Mouse (Mus musculus) cerebellum, adult 8-10 months (tissue): ENCODE measurements around the gene Nle1.

Experiments
- DNase-seq: peaks from one replicate; pipeline ENCODE4 v3.0.0; 2022

Gene Nle1

DNA sequence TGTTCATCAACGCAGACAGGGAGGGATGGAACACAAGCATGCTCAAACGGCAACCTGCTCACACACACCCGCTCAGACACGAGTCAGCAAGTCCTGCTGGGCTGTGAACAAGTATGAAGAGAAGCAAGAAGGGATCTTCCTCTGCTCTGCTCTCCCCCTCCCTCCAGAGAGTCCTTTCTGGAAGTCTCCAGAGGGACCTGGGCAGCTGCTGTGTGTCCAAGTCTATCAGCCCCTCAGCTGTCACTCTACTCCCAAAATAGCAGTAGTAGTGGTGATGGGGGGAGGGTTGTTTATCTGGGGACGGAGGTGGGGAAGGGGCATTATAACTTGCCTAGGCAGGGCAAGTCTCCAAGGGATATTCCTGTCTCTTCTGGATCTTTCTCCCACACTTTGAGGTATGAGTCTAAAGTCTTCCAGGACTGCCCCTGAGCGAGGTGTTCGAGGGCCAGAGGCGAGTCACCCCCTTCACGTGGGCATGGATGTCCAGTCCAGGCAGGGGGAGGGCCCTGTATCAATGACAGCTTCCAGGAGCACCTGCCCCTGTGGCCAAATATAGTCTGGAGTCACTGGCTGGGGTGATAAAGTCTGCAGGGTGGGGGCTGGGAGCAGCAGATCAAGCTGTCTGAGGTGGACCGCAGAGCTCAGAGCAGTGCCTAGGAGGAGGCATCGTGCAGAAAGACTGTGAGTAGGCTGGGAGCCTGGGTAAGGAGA is 2.6 kb upstream of the Nle1 start:
- no peak for DNase-seq

DNA sequence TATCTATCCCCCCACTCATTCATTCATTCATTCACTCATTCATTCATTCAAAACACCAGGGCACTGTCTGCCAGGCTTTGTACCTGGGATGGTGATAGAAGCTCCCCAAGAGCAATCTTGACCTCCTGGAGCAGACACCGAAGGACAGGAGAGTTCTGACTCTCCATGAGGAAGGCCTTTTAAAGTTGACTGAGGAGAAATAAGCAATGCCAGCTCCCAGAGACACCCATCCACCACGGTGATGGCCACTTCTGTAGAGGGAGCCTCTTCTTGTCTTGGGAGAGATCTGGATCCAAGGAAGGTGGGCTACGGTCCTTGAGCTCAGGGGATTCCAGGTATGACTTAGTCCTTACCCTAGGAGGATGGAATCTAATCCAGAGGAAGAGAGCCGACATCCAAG is 2.0 kb upstream of the Nle1 start, which contains the start of gene Unc45b:
TSS of gene Unc45b (plus strand) at position 301 of the 400 bp plus-strand sequence.
- DNase-seq = no peak

DNA sequence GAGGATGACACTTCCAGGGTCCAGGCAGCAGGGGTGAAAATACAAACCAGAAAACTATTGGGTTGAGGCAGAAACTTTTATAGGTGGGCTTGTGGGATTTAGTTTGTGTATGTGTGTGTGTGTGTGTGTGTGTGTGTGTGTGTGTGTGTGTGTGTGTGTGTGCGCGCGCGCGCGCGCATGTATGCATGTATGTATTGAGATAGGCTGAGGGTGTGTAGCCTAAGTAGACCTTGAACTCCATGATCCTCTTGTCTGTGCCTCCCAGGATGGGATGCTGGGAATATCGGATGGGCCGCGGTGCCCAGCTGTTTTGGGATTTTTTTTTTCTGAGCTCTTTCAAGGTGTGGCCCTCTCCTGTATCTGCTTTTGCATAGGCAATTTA is 388 bp upstream of the Nle1 start:
- DNase-seq = no peak

DNA sequence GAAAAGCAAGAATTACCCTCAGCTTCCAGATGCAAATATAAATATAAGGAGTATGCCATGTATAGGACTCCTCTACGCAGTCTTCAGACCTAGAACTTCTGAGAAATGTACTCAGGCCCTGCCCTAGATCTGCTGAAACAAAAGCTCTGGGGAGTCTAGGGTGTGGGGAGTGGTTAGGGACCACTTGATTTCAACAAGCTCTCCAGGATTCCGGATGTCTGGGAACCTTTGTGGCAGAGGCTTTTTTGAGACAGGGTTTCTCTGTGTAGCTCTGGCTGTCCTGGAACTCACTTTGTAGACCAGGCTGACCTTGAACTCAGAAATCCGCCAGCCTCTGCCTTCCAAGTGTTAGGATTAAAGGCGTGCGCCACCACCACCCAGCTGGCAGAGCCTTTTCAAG is 2.4 kb downstream of the Nle1 start:
- DNase-seq = no peak

DNA sequence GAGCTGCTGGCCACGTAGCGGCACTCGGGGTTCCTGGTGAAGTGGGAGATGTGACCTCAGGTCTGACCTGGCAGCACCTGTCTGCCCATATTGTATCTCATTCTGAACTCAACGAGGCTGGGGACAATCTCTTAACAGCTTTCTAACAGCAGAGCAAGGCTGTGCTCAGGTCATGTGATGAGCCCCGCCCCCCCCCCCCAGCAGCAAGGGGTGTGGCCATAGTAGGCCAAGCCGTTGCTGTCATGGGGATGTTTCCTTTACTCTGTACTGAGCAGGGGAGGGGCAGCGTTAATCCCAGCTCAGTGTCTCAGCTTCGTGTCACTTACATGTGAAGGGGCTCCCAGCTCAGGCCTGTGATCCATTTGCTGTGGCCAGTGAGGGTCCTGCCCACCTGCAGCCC is 3.3 kb downstream of the Nle1 start:
- no peak for DNase-seq

DNA sequence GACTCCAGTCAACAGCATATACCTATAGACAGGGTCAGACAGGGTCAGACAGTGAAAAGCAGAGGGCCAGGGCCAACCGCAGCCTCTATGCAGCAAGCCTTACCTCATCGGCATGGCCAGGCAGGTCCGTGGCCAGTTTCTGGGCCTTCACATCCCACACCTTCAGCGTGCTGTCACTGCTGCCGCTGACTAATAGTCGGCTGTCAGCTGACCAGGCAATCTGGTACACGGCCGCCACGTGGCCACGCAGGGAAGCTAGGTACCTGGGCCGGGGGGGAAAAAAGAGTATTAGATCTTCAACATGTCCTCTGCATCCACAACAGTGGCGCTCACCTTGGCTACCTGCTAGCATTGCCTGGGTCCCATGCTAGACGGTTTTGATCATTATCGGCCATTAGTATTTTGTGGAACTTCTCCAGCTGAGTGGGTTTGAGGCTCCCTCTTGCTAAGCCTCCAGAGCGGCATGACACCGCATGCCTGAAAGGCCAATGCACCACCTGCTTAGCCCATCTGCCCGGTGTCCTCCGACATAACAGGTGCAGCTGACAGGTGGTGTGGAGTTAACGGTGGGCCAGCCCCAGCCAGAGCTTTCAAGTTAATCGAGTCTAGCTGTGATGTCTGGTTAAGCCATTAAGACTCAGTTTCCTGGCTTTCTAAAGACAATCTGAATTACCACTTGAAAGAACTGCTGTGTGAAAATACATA is 6.5 kb downstream of the Nle1 start:
- peak; percentile 54 for DNase-seq

DNA sequence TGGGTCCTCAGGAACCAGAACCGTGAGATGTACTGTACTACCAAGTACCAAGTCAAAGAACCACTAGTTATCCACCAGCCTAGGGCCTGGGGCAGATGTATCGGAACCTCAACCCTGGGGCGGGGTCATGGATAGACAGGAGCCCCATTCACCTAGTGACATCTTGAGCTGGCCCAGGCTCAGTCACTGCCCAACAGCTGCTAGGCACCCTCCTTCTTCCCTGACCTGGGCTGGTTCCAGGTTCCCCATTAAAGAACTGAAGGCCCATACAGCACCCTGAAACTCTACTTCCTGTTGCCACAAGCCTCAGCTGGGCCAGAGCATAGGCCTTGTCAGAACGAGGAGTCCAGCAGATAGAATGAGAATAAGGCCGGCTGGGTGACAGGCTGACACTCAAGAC is 8.5 kb downstream of the Nle1 start:
- DNase-seq = no peak

DNA sequence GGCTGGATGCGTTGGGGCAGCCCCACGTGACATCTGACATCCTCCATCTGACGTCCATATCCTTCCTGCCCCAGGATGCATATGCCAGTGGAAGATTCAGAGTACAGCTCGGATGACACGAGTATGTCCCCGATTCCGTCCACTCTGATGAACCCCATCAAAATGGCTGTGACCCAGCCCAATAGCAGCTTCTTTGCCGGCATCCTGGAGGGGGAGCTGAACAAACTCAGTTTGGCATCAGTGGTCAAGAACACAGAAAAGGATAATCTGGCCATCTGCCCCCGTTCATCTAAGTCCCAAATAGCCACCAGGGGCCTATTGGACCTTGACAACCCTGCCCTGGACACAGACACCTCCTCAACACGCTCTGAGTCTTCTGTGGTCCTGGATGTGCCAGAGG is 10.7 kb downstream of the Nle1 start:
- DNase-seq = no peak

DNA sequence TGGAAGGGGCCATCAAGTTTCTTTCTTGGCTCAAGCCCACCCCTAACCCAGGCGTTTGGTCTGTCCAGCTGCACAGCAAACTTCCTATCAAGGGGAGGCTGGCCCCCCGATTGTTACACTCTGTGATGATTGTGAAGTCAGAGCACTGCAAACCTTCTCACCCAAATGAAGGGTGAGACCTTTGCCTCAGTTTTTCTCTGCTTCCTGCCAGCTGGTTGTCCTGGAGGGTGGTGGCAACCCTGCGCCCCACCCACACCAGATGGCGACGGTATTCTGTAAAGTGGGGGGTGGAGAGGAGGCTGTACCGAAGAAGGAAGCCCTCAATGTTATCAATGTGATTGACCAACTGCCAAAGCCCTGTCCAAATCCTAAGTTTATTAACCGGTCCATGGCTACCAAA is 16.3 kb downstream of the Nle1 start, which contains the start of gene Fndc8:
TSS of gene Fndc8 (plus strand) at position 189 of the 400 bp plus-strand sequence.
- no peak for DNase-seq

DNA sequence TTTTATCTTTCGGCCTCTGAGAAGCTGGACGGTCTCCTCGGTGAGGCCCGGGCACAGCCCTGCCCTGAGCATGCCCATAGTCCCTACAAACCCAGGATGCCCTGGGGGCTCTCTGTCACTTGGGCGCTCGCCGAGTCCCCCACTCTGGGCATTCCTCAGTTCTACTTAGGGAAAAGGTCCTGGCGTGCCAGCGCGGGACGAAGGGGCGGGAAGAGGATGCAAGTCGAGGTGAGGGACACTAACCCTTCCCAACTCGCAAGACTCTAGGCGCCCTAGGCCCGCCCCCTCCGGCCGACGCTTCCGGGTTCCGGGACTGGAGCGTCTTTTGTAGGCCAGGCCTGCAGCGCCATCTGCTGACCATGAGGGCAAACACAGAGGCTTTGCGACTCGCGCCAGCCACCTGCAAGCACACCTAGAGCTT is 17.9 kb downstream of the Nle1 start, which contains the start of gene Rad51d:
TSS of gene Rad51d (minus strand) at position 273 of the 421 bp plus-strand sequence.
- peak; percentile 94 for DNase-seq

DNA sequence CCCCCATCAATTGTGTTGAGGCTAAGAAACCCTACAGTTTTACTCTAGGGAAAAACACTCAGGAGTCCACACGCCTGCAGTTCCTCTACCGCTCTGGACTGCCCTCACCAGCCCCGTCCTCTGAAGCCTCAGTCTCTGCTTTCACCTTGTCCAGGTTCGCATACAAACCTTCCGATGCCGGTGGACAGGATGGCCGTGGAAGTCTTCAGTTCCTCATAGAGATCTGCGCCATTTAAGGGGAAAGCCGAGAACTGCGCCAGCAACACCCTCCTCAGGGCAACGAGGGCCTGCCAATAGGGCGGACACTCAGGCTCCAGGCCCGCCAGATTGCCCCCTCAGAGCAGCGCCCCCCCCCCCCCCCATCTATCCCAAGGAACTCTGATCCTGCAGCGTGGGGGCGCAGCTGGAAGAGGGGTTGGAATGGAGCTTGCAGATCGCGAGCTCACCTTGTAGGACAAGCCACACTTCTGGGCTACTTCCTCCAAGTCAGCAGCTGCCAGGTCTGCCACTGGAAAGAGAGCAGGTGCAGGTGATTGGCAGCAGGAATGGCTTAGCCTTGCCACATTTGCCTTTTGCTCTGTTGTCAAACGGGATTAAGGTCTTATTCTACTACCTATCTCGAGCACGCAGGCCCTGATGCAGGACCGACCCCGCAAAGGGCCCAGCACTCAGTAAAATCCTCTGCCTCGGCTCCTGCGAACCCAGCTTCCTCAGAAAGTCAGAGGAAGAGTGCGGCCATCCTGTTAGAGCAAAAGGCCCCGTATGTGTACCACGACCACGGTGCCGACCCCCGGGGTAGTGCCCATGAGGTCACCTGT is 18.5 kb downstream of the Nle1 start:
- DNase-seq = peak; percentile 27

DNA sequence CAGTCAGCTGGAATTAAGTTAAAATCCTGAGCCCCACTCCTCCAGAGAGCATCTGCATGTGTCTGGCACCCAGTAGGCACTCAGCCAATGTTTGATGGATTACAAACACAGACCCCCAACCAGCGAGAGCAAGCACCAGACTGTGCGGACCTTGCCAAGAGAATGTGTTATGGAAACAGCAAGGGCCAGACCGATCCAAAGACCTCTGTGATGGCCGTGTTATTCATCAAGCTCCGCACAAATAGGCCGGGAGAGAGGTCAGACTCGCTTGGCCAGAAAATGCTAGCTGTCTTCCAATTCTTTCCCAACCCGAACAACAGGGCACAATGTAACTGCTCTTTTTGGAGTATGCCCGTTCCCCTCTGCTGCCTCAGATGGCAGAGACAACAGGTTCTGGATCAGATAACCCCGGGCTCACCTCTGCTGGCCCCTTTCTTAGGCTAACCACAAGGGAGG is 19.7 kb downstream of the Nle1 start:
- no peak for DNase-seq

DNA sequence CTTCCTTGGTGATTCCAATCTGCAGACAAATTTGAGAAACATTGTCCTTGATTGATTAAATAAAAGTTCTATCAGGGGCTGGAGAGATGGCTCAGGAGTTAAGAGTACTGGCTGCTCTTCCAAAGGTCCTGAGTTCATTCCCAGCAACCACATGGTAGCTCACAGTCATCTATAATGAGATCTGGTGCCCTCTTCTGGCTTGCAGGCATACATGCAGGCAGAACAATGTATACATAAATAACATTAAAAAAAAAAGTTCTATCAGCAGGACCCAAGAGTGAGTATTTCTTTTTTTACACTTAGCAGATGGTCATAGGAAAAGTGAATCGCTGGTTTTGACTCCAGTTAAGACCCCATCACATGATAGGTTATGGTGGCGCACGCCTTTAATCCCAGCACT is 21.7 kb downstream of the Nle1 start:
- no peak for DNase-seq

DNA sequence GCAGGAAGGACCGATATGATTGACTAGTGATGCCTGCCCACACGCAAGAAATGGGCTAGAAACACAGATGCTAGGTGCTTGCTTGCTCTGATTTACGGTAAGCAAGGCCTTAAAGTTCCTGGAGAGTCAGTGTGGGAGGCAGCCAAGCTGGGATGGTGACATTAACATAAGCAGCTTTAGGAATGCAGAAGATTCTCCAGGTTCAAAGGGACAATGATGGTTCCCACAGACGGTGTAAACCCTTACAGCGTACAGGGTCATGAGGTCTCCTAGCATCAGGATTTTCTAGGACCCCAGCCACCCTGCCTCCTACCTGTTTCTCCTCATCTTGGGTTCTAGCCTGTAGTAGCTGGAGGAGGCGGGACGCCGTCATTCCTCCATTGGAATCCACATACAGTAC is 25.0 kb downstream of the Nle1 start:
- no peak for DNase-seq

DNA sequence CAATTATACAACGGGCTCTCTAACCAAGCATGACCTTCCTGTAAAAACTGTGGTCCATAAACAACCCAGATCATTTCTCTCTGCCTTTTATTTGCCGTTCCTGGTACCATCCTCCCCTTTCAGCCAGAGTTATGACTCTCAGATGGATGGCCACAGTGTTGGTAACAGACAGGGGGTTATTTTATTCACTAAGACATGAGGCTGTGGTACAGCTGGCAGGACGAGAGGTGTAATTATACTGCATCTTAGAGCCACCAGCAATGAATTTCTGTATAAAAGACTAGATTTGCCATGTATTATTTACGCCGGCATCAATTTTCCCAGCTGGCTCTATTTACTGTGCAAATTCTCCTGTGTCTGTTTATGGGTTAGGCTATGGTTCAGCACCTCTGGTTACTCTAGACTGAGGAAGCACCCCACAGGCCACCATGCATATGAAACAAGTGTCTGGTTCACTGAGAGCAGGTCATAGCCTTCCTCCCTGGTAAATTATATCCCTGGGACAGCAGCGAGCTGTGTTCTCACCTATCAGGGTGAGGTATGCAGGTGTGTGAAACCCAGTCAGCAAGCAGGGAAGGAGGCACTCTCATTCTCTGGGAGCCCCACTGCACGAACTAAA is 30.4 kb downstream of the Nle1 start:
- no peak for DNase-seq

DNA sequence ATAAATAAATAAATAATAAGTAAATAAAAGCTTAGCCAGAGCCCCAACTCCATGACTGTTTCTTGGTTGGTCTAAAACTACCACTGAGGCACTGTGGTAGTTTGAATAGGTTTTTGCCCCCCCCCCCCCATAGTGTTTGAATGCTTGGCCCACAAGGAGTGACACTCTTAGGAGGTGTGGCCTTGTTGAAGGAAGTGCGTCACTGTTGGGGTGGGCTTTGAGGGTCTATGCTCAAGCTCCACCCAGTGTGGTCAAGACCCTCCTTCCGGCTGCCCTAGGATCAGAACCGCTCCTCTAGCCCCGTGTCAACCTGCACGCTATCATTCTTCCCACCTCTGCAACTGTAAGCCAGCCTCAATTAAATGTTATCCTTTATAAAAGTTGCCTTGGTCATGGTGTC is 32.6 kb downstream of the Nle1 start:
- DNase-seq = no peak

DNA sequence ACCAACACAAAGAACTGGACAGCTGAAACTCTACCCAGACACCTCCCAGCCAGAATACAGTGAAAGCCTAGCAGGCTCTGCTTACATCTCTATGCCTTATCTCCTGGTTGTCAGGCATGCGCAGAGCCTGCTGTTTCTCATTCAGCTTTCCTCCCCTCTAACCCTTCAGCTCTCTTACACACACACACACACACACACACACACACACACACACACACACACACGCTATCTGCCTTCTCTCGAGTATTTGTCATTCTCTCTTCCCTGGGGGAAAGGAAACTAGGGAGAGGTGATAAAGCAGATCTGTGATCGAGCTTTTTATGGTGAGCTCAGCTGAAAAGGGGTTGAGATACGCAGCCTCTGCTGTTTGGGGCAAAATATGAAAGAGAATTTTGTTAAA is 33.3 kb downstream of the Nle1 start:
- DNase-seq = no peak

DNA sequence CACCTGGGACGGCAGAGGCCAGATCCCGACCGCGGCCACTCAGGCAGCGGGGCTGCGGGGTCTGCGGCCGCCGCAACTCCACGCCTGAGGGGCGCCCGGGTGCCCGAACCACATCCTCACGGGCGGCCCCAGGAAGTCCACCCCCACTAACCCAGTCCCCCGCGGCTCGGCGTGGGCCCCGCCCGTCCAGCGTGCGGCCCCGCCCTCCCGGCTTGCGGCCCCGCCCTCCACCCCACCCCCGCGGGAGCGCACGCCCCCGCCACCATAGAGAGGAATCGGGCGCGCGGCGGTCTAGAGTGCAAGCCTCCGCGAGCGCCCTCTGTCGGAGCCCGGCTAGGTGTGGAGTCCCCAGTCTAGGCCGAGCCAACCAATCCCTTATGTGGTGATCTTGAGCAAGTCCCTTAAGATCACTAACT is 37.2 kb downstream of the Nle1 start, which contains the start of gene Rffl:
TSS of gene Rffl (minus strand) at position 180 of the 416 bp plus-strand sequence.
- peak; percentile 93 for DNase-seq

DNA sequence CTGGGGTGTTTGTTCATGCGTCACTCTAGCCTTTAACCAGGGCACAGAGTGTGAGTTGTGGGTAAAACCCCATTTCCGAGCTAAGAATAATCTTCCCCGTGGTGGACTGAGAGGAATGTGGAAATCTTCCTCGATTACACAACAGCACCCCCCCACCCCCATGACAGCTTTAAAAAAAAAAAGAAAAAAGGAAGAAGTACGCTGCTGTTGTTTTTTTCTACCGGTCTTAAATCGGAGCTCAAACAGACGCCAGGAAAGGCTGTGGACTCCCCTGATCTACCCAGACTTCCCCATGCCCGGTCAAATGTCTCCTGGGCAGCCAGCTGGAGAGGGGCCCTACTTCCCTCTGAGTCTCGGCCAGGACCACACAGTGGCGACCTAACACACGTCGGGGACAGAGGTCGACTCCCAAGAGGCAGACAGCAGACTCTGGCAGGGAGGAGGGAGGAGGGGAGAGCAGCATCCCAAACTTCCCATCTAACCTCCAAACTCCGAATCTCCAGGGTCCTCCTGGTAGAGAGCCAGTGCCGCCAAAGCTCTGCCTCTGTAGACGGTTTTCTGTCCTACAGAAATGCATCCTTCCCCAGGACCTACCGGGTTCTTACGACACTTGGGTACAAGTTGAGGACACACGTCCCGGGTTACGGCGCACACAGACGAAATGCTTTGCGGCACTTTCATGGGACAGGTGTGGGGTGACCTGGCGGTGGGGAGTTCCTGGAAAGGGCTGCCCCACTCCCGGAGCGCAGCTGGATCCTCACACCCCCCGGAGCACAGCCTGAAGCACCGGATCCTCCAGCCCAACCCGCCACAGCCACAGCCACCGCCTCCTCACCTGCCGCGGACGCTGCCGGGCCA is 37.8 kb downstream of the Nle1 start:
- DNase-seq = peak; percentile 27

DNA sequence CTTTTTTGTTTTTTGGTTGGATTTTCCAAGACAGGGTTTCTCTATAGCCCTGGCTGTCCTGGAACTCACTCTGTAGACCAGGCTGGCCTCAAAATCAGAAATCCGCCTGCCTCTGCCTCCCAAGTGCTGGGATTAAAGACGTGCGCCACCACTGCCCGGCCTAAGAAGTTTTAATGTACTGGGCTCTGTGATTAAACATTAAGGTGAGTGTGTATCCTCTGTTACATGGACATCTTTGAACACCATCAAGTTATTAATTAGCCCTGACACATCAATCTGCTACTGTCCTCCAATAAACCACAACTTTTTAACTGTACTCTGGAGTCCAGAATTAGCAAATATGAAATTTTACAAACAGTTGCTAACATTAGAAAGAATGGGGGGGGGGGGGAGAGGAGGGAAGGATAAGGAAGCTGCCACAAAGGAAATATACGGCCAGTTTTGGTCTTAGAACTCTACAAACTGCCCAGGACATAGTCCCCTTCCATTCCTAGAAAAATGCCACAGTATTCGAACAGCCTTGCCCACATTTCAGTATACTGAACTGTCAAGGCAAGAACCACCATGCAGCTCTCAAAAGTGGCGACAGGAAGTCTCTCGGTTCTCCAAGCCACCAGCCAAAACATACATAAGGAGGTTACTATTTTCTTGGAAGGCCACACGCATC is 38.6 kb downstream of the Nle1 start:
- DNase-seq = peak; percentile 11

DNA sequence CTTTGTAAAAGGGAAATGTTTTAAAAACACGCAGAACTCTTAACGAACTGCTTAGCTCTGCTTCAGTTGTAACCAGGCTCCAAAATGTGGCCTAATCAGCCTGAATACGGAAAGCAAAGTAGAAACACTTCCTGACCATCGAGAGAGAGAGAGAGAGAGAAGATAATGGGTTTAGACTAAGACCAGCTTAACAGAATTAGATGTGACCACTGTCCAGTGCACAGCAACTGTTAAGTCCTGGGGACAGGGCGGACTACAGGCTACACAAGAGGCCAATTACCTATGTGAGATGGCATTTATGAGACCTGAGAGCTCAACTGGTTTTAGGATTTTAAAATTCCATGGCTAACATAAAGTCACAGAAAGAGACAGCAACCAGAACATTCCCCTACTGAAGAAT is 40.3 kb downstream of the Nle1 start:
- DNase-seq = no peak
